Mouse (Mus musculus) C2C12 (cell line): ENCODE results near the gene Dgcr6.
A peak's percentile ranks its signal among the peaks of the same experiment; 100 is the strongest.

Experiments
- CTCF ChIP-seq: IDR thresholded peaks from one replicate; pipeline ENCODE4 v1.5.1; 2011; ENCODE audit not compliant: control insufficient read depth, insufficient read depth, insufficient read length
- FOSL1 ChIP-seq: IDR thresholded peaks from one replicate; pipeline ENCODE4 v1.8.0; 2011; ENCODE audit warnings: mild to moderate bottlenecking, low read length; ENCODE audit not compliant: poor library complexity, insufficient read depth, severe bottlenecking
- MAX ChIP-seq: IDR thresholded peaks from one replicate; pipeline ENCODE4 v1.6.1; 2011; ENCODE audit warnings: mild to moderate bottlenecking, control low read depth
- MYOD1 ChIP-seq: IDR thresholded peaks from one replicate; pipeline ENCODE4 v1.6.1; 2011; ENCODE audit warnings: low read depth; ENCODE audit not compliant: control insufficient read depth, insufficient read length
- MYOG ChIP-seq: IDR thresholded peaks from one replicate; pipeline ENCODE4 v1.6.1; 2011; ENCODE audit not compliant: control insufficient read depth, insufficient read length; ENCODE audit errors: extremely low read depth

DNA sequence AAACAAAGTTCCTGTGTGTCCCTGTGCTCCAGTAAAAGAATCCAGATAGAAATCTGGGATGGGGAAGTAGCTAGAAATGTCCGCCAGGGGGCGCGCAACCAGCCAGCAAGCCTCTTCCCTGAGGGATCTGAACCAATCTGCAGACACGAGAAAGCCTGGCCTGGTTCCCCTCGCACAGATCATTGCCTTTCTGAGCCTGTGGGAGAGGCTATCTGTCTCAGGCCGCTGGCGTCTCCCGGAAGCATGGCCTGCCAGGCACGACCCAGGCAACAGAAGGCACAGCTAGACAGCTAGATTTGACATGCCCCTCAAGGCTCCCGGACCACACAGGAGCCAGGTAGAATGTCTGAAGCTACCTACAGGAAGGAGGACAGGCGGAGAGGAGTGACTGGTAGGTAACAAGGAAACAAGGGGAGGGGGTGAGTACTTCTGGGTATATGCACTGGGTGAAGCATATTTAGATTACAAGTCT, at the start of gene Dgcr6:
- TF ChIP-seq CTCF (peak; percentile 65), MYOD1 (no peak), FOSL1 (no peak), MAX (no peak), MYOG (no peak)
